Mouse (Mus musculus) forebrain, embryonic 16.5 days (tissue): ENCODE data around the gene Mzf1. TPM values are rescaled to one million over a fixed set of nuclear protein-coding genes. Genes with fewer than 3 reads are reported as not detected.

ENCODE experiments used
- ATAC-seq: fragments of 200-750 bp; cut with Nextera tagmentation; 2 replicates; pipeline ENCODE4 v1.8.0; 2017; ENCODE audit warnings: mild to moderate bottlenecking, moderate library complexity
- H3K27ac ChIP-seq: fragments of 300-500 bp; sonication (generic); 2 replicates; pipeline ENCODE4 v1.5.1; 2014; ENCODE audit warnings: low read length, control low read depth
- H3K27me3 ChIP-seq: fragments of 300-500 bp; sonication (generic); replicated peaks from 2 replicates; pipeline ENCODE4 v1.6.1; 2014; ENCODE audit warnings: low read length; ENCODE audit not compliant: control insufficient read depth, insufficient read depth
- H3K36me3 ChIP-seq: fragments of 300-500 bp; sonication (generic); 2 replicates; pipeline ENCODE4 v1.6.1; 2014; ENCODE audit not compliant: control insufficient read depth, insufficient read depth
- H3K4me1 ChIP-seq: fragments of 300-500 bp; sonication (generic); replicated peaks from 2 replicates; pipeline ENCODE4 v1.6.1; 2014; ENCODE audit warnings: low read length; ENCODE audit not compliant: control insufficient read depth, insufficient read depth
- H3K4me2 ChIP-seq: fragments of 300-500 bp; sonication (generic); 2 replicates; pipeline ENCODE4 v1.6.1; 2014; ENCODE audit warnings: mild to moderate bottlenecking, low read length, control low read depth
- H3K4me3 ChIP-seq: fragments of 300-500 bp; sonication (generic); replicated peaks from 2 replicates; pipeline ENCODE4 v1.5.1; 2014; ENCODE audit warnings: mild to moderate bottlenecking, low read length, control low read depth
- H3K9ac ChIP-seq: fragments of 300-500 bp; sonication (generic); replicated peaks from 2 replicates; pipeline ENCODE4 v1.6.1; 2014; ENCODE audit warnings: low read depth, low read length, control low read depth
- H3K9me3 ChIP-seq: fragments of 300-500 bp; sonication (generic); 2 replicates; pipeline ENCODE4 v1.6.1; 2016; ENCODE audit warnings: low read length; ENCODE audit not compliant: control insufficient read depth
- WGBS: fragments of 180-500 bp; shearing (Covaris S2); extraction: QIAGEN DNeasy Blood & Tissue Kit; methylation state at CpG from one replicate; pipeline ENCODE4 v1.1.7; 2014; 5-methylcytosine and 5-hydroxymethylcytosine counted together
- polyA plus RNA-seq: library from polyadenylated mRNA; unstranded; fragments of >200 nt; fragmentation: Nextera tagmentation; extraction: Ambion mirVana; gene quantifications from 2 replicates; pipeline ENCODE4 v1.2.1, GENCODE M21; 2015

Gene Mzf1
- polyA plus RNA-seq, 1 experiment from 2014 or later = 10.6 TPM

DNA sequence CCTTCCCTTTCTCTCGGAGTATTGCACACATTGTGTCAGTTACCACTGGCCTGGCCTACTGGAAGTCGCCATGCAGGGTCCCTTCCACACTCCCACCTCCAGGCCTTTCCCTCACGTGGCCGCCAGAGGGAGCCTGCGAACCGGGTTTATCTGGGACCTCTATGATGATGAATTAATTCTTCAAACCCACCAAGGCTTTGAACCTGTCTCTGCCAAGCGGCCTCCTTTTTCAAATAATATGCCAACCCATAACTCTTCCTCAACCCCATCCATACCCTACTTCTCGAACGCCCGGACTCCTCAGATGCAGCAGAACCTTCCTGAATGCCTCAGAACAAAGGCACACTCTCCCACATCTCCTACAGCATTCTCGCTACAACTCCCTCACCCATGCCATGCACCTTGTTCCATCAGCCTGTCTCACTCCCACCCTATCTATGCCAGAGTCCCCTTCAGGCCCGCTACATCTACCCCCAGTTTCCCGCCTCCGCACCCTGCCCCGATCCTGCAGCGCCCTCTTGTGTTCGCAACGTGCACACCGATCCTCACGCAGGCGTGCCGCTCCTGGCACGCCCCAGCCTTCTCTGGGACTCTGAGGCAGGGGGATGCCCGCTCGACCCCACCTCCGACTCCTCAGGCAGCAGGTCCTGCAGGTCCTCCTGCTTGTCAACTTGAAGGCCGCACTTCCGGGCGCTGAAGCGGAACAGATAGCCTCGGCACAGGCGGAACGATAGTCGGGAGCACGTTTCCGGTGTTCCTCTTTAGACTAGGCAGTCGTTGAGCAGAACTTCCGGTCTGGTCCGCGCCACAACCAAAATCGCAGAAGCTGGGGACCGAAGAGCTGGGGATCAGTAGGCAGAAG lies 45.2 kb downstream of the Mzf1 start:
- peak overlapping the region; percentile 49 for H3K4me3 ChIP-seq
- peak; percentile 89 for ATAC-seq
- peak overlapping the region; percentile 59 for H3K4me2 ChIP-seq
- WGBS = under 1% methylated on average over 42 of the region's 42 CpGs
- H3K4me1 ChIP-seq = peaks cover 21% of the 10 kb centered on the region
- peak overlapping the region; percentile 59 for H3K9ac ChIP-seq
- peak overlapping the region; percentile 85 for H3K27ac ChIP-seq
- 0 out of 2 replicates have a peak, but pooled peaks cover 4% of the 10 kb centered on the region for H3K36me3 ChIP-seq
- no peaks in the 10 kb centered on the region for H3K27me3 ChIP-seq
- H3K9me3 ChIP-seq = no peaks in the 10 kb centered on the region

DNA sequence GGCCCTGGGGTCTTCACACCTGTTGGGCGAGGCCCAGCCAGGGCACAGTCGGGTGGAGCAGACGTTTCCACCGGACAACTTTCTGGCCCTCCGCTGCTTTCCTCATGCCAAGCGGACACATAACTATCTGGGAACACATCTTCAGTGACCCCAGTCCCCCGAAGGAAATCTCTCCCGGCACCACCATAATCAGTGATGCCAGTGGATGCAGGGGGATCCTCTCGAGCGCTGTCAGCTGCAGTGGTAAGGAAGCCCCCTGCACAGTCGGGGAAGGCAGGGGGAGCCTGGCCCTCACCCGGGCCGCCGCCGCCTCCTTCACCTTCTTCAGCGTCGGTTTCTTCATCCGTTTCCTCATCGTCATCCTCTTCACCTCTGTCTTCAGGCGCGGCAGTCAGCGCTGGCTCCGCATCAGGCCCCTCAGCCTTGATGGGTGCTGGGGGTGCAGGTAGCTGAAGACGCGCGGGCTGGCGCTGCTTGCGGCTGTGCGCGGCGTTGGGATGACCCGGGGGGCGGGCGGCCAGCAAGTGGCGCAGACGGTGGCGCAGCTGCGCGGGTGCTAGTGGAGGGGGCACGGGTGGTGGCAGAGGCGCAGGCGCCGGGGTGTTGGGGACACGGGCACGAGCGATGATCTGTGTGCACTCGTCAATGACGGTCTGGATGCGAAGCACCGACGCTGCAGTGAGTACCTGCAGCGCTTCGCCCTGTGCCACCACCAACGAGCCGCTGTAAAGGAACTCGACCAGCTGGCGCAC lies 47.0 kb downstream of the Mzf1 start:
- Histone ChIP-seq H3K9me3 (no peaks in the 10 kb centered on the region), H3K9ac (peak overlapping the region; percentile 16; the same call in 1 of the 2 replicates), H3K36me3 (peaks cover 4% of the 10 kb centered on the region; the same call in 1 of the 2 replicates), H3K27ac (no peak overlapping the region), H3K4me2 (no peak overlapping the region), H3K27me3 (no peaks in the 10 kb centered on the region), H3K4me1 (peaks cover 21% of the 10 kb centered on the region), H3K4me3 (no peak overlapping the region)
- ATAC-seq = no peak
- 43% methylated on average over 57 of the region's 57 CpGs for WGBS

DNA sequence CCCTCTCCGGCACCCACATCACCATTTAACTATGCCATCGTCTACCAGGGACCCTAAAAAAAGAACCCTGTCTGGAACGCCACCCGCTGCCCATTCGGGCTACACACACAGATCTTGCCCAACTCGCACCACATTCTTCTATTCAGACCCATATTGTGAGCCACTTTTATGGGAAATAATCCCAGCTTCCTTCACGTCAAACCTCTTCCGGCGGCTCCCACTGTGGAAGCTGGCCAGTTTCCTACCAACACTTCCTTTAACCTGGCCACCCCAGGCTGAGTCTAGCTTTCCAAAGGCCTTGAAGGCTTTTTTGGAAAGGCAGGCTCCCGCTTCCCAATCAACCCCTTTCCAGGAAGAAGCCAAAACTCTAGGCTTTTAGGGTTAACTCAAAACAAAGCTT lies 48.0 kb downstream of the Mzf1 start:
- Histone ChIP-seq H3K9me3 (no peaks in the 10 kb centered on the region), H3K36me3 (peaks cover 4% of the 10 kb centered on the region; the same call in 1 of the 2 replicates), H3K27me3 (no peaks in the 10 kb centered on the region), H3K9ac (no peak overlapping the region), H3K4me2 (no peak overlapping the region), H3K4me1 (peaks cover 21% of the 10 kb centered on the region), H3K4me3 (no peak overlapping the region), H3K27ac (no peak overlapping the region)
- ATAC-seq = no peak
- WGBS = 87% methylated on average over 10 of the region's 10 CpGs

DNA sequence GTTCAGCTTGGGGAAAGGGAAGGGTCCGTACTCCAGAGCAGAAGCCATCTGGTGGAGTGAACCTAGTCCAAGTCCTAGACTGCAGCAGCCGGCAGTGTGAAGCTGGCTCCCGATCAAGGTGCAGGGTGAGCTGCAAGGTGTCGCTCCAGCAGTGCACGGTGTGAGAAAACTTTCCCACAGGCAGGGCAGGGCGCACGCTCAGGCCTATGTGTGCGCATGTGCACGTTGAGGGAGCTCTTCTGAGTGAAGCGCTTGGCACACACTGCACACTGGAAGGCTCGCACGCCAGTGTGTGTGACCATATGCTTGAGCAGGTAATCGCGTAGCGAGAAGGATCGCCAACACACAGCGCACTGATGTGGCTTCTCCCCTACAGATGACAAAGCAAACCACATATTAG lies 48.6 kb downstream of the Mzf1 start:
- Histone ChIP-seq H3K27ac (no peak overlapping the region), H3K9ac (no peak overlapping the region), H3K4me3 (no peak overlapping the region), H3K9me3 (no peaks in the 10 kb centered on the region), H3K4me2 (no peak overlapping the region), H3K27me3 (no peaks in the 10 kb centered on the region), H3K36me3 (peaks cover 4% of the 10 kb centered on the region; the same call in 1 of the 2 replicates), H3K4me1 (peaks cover 21% of the 10 kb centered on the region)
- WGBS = 77% methylated on average over 17 of the region's 17 CpGs
- no peak for ATAC-seq

DNA sequence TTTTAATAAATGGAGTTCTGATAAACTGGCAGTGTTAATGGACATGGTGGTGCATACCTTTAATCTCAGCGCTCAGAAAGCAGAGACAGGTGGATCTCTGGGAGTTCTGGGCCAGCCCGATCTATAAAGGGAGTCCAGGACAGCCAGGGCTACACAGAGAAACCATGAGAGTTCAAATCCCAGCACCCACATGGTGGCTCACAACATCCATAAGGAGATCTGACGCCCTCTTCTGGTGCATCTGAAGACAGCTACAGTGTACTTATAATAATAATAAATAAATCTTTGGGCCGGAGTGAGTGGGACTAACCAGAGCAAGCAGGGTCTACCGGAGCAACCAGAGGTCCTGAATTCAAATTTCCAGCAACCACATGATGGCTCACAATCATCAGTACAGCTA lies 51.2 kb downstream of the Mzf1 start:
- Histone ChIP-seq H3K4me1 (peaks cover 8% of the 10 kb centered on the region), H3K27ac (no peak overlapping the region), H3K36me3 (peaks cover 4% of the 10 kb centered on the region; the same call in 1 of the 2 replicates), H3K4me3 (no peak overlapping the region), H3K27me3 (no peaks in the 10 kb centered on the region), H3K4me2 (no peak overlapping the region), H3K9me3 (no peaks in the 10 kb centered on the region), H3K9ac (no peak overlapping the region)
- ATAC-seq = no peak
- 72% methylated on average over 5 of the region's 5 CpGs for WGBS

DNA sequence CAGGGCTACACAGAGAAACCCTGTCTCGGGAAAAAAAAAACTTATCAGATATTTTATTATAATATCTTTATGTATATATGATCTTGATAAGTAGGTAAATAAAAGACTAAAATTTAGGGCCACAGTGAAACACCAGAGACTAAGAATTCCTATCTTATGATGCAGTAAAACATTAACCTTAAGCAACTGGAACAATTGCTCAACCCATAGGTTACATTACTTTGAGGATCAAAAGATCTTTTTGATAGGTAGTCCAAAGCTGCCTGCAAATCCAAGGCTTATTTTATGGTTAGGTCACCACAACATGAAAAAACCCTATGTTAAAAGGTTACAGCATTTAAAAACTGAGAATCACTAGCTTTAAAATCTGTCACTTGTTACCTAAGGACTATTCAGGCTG lies 53.0 kb downstream of the Mzf1 start:
- no peak for ATAC-seq
- 72% methylated on average over 1 of the region's 1 CpGs for WGBS
- H3K4me2 ChIP-seq = no peak overlapping the region
- no peaks in the 10 kb centered on the region for H3K27me3 ChIP-seq
- no peaks in the 10 kb centered on the region; the same call in 1 of the 2 replicates for H3K4me1 ChIP-seq
- no peaks in the 10 kb centered on the region for H3K9me3 ChIP-seq
- no peak overlapping the region for H3K9ac ChIP-seq
- H3K27ac ChIP-seq = no peak overlapping the region
- H3K4me3 ChIP-seq = no peak overlapping the region
- peaks cover 4% of the 10 kb centered on the region; the same call in 1 of the 2 replicates for H3K36me3 ChIP-seq

DNA sequence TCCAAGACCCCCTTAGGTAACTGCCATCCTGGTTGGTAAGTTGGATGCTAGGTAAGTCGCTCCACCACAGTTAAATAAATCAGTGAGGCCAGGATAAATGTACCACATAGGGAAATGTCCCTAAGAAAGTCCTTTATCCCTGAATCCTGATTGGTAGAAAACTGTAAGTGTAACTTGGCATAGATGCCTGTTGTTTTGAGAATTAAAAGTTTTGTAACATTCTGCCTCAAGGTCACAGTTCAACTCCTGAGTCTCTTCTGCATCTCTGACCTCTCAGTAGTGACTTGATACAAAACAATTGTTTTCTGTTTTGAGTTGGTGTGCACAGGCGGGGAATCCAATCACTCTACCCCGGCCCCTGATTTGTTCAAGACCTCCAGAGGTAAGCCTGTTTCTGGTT lies 55.7 kb downstream of the Mzf1 start, which contains the start of gene Trim28:
Gene Trim28 (plus strand): TSS at position 264 of the 400 bp plus-strand sequence.
- no peaks in the 10 kb centered on the region for H3K9me3 ChIP-seq
- no peak within 1 kb of the TSS for H3K4me2 ChIP-seq
- no peak within 1 kb of the TSS for H3K4me3 ChIP-seq
- H3K27me3 ChIP-seq = no peaks in the 10 kb centered on the region
- 82% methylated on average over 3 of the region's 3 CpGs for WGBS
- no peak for ATAC-seq
- no peak within 1 kb of the TSS for H3K9ac ChIP-seq
- no peaks in the 10 kb centered on the region for H3K4me1 ChIP-seq
- no peaks in the 10 kb centered on the region for H3K36me3 ChIP-seq
- H3K27ac ChIP-seq = no peak within 1 kb of the TSS

DNA sequence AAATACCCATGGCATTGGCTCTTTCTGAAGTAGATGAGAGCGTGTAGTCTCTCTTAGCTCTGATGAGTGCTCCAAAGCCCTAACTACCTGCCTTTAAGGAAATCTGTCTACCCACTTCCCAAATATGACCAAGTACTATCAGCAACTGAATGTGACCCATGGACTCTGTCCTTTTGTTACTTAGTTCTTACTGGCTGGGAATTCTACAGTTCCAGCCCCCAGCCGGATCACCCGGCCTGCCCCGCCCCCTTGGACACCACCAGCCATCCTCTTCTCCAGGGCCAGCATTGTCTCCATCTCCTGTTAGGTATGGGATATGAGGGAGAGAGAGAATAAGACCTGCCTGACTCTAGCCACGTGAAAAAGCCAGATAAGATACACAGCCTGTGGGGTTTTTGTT lies 56.5 kb downstream of the Mzf1 start, which contains the start of gene Slc27a5:
Gene Slc27a5 (minus strand): TSS at position 140 of the 400 bp plus-strand sequence.
- Histone ChIP-seq H3K9me3 (no peaks in the 10 kb centered on the region), H3K36me3 (no peaks in the 10 kb centered on the region), H3K27me3 (no peaks in the 10 kb centered on the region), H3K9ac (no peak within 1 kb of the TSS), H3K4me1 (no peaks in the 10 kb centered on the region), H3K4me3 (no peak within 1 kb of the TSS), H3K4me2 (no peak within 1 kb of the TSS), H3K27ac (no peak within 1 kb of the TSS)
- 85% methylated on average over 5 of the region's 5 CpGs for WGBS
- no peak for ATAC-seq

DNA sequence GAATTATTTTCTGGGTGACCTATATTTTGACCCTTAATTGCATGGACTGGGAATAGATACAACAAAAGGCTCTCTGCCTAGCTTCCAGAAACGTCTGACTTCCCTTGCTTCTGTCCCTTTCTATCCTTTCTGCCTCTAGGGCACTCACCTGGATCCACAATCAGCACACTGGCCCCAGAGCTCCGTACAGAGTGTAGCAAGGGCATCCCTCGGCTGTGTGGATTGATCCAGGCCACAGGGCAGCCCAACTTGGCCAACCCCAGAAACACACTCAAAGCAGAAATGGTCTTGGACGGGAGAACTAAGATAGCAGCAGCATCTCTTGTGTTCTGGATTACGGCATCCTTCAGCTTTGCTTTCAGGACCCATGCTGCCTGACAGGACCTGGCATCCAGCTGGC lies 57.3 kb downstream of the Mzf1 start:
- no peak for ATAC-seq
- Histone ChIP-seq H3K4me1 (no peaks in the 10 kb centered on the region), H3K27me3 (no peaks in the 10 kb centered on the region), H3K4me2 (no peak overlapping the region), H3K36me3 (no peaks in the 10 kb centered on the region), H3K4me3 (no peak overlapping the region), H3K9ac (no peak overlapping the region), H3K27ac (no peak overlapping the region), H3K9me3 (no peaks in the 10 kb centered on the region)
- WGBS = 70% methylated on average over 5 of the region's 5 CpGs
